Mouse (Mus musculus) myocyte (in vitro differentiated cells): ENCODE measurements around the gene Cnrip1. TPM values are rescaled to one million over a fixed set of nuclear protein-coding genes. Genes with fewer than 3 reads are reported as not detected.

Source experiments
- H3K27me3 ChIP-seq: one replicate; pipeline ENCODE4 v1.6.1; 2011; ENCODE audit not compliant: control insufficient read depth, insufficient read depth, insufficient read length
- H3K36me3 ChIP-seq: one replicate; pipeline ENCODE4 v1.6.1; 2011; ENCODE audit not compliant: control insufficient read depth, insufficient read depth
- H3K4me2 ChIP-seq: one replicate; pipeline ENCODE4 v1.6.1; 2011; ENCODE audit warnings: low read depth, control low read depth
- H3K4me3 ChIP-seq: one replicate; pipeline ENCODE4 v1.5.1; 2011; ENCODE audit warnings: mild to moderate bottlenecking, control low read depth, moderate library complexity
- H3K79me2 ChIP-seq: one replicate; pipeline ENCODE4 v1.6.1; 2011; ENCODE audit not compliant: control insufficient read depth, insufficient read depth
- H3ac ChIP-seq: one replicate; pipeline ENCODE4 v1.6.1; 2011; ENCODE audit not compliant: control insufficient read depth, insufficient read length
- CEBPB ChIP-seq: IDR thresholded peaks from 2 replicates; pipeline ENCODE4 v1.6.1; 2011; ENCODE audit warnings: mild to moderate bottlenecking, moderate library complexity; ENCODE audit not compliant: poor library complexity, insufficient read depth, severe bottlenecking
- E2F4 ChIP-seq: IDR thresholded peaks from one replicate; pipeline ENCODE4 v1.6.1; 2011; ENCODE audit warnings: mild to moderate bottlenecking, control low read depth, moderate library complexity; ENCODE audit not compliant: insufficient read depth
- MAX ChIP-seq: IDR thresholded peaks from one replicate; pipeline ENCODE4 v1.6.1; 2011; ENCODE audit warnings: low read depth, mild to moderate bottlenecking, control low read depth
- MYOD1 ChIP-seq, 3 experiments: IDR thresholded peaks; one replicate each; pipeline ENCODE4 v1.6.1; 2011; ENCODE audit warnings: control low read depth in 2 of 3, low read depth in 2 of 3, mild to moderate bottlenecking in 2 of 3, moderate library complexity in 1 of 3; ENCODE audit not compliant: insufficient read length in 2 of 3, control insufficient read depth in 1 of 3
- MYOG ChIP-seq, 3 experiments: IDR thresholded peaks; one replicate each; pipeline ENCODE4 v1.6.1; 2011; ENCODE audit warnings: control low read depth in 2 of 3, low read depth in 2 of 3, mild to moderate bottlenecking in 2 of 3; ENCODE audit not compliant: insufficient read length in 2 of 3, control insufficient read depth in 1 of 3, insufficient read depth in 1 of 3
- POLR2A ChIP-seq: IDR thresholded peaks from one replicate; pipeline ENCODE4 v1.6.1; 2011; ENCODE audit warnings: low read depth, mild to moderate bottlenecking, control low read depth, moderate library complexity; ENCODE audit not compliant: insufficient read length
- POLR2AphosphoS2 ChIP-seq: IDR thresholded peaks from one replicate; pipeline ENCODE4 v1.6.1; 2011; ENCODE audit warnings: low read depth, control low read depth; ENCODE audit not compliant: insufficient read length
- REST ChIP-seq: IDR thresholded peaks from one replicate; pipeline ENCODE4 v1.6.1; 2011; ENCODE audit warnings: mild to moderate bottlenecking, control low read depth, moderate library complexity; ENCODE audit not compliant: insufficient read depth, insufficient read length
- SRF ChIP-seq: IDR thresholded peaks from one replicate; pipeline ENCODE4 v1.6.1; 2011; ENCODE audit warnings: low read depth; ENCODE audit not compliant: control insufficient read depth, insufficient read length
- TCF12 ChIP-seq: IDR thresholded peaks from one replicate; pipeline ENCODE4 v1.6.1; 2011; ENCODE audit warnings: mild to moderate bottlenecking, control low read depth; ENCODE audit not compliant: poor library complexity, insufficient read depth, severe bottlenecking
- TCF3 ChIP-seq: IDR thresholded peaks from one replicate; pipeline ENCODE4 v1.6.1; 2011; ENCODE audit warnings: low read depth, control low read depth; ENCODE audit not compliant: insufficient read length
- USF1 ChIP-seq: IDR thresholded peaks from one replicate; pipeline ENCODE4 v1.6.1; 2011; ENCODE audit warnings: low read depth, mild to moderate bottlenecking, control low read depth, moderate library complexity
- polyA plus RNA-seq: library from polyadenylated mRNA; unstranded; fragments of >200 nt; fragmentation: generic; extraction: Trizol; gene quantifications from one replicate; pipeline ENCODE4 v1.2.1, GENCODE M21; 2012; ENCODE audit warnings: missing spikeins

Gene Cnrip1
- polyA plus RNA-seq, 1 experiment = 0.49 TPM

DNA sequence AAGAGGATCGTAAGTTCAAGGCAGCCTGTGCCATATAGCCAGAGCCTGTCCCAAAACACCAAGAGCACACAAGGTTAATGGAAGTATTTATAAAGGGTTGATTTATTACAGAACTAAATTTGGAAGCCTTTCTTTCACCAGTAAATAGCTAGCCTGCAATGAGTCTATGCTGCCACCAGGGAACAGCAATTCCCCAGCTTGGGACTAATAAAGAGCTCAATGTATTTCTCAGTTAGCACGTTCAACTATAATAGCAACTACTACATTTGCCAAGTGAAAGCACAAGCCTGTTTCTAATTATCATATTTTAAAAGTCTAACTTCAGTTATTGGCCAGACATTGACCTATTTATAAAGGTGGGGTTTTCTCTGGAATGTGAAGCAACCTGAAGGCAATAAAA, 31.6 kb downstream of the Cnrip1 start:
- Histone ChIP-seq H3K4me3 (no peak overlapping the region), H3K27me3 (no peaks in the 10 kb centered on the region), H3K36me3 (no peaks in the 10 kb centered on the region), H3K79me2 (no peaks in the 10 kb centered on the region), H3K4me2 (no peak overlapping the region), H3ac (no peak overlapping the region)
- TF ChIP-seq MYOG (IDR thresholded peaks at IDR 0.05; ENCODE audit: control insufficient read depth in 1 of 3, insufficient read depth in 1 of 3, insufficient read length in 2 of 3, low read depth in 2 of 3) = no peak
- TF ChIP-seq REST = no peak
- no peak for TF ChIP-seq SRF
- TF ChIP-seq TCF3 = no peak
- no peak for TF ChIP-seq MYOD1 (IDR thresholded peaks at IDR 0.05; ENCODE audit: control insufficient read depth in 1 of 3, insufficient read length in 2 of 3, low read depth in 2 of 3)
- TF ChIP-seq CEBPB = no peak
- TF ChIP-seq TCF12 = no peak
- TF ChIP-seq POLR2AphosphoS2 = no peak
- TF ChIP-seq MAX = no peak
- no peak for TF ChIP-seq E2F4
- TF ChIP-seq POLR2A = no peak

DNA sequence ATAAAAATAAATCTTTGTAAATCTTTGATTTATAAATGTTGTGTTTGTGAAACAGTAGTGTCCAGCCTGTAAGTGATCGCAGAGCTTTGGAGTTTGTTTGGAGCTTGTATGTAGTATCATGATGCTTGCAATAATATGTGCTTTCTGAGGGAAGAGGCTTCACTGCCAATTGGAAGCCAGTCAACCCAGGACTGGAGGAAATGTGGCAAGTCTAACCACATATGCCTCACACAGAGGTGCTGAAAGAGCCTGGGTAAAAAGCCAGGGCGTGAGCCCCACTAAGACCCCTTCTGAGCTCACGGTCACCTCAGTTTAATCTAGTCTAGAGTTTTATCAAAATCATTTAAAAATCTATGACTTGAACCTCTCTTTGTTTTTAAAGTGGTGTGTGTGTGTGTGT, 32.1 kb downstream of the Cnrip1 start:
- Histone ChIP-seq H3K27me3 (no peaks in the 10 kb centered on the region), H3ac (no peak overlapping the region), H3K36me3 (no peaks in the 10 kb centered on the region), H3K79me2 (no peaks in the 10 kb centered on the region), H3K4me2 (no peak overlapping the region), H3K4me3 (no peak overlapping the region)
- TF ChIP-seq MAX (no peak), SRF (no peak), CEBPB (no peak), TCF3 (no peak), POLR2AphosphoS2 (no peak), REST (no peak), E2F4 (no peak)

- Histone ChIP-seq H3K36me3 (no peaks in the 10 kb centered on the region), H3ac (no peak overlapping the region), H3K4me3 (no peak overlapping the region), H3K27me3 (no peaks in the 10 kb centered on the region), H3K4me2 (no peak overlapping the region), H3K79me2 (no peaks in the 10 kb centered on the region)
- TF ChIP-seq USF1 (no peak), SRF (no peak), CEBPB (no peak), MAX (no peak), MYOD1 (IDR thresholded peaks at IDR 0.05; ENCODE audit: control insufficient read depth in 1 of 3, insufficient read length in 2 of 3, low read depth in 2 of 3) (no peak), REST (no peak)
Measured at GRCm38 (mm10) chr11:17083866-17084265, 32.5 kb downstream of the Cnrip1 start.

- TF ChIP-seq POLR2AphosphoS2 (no peak), POLR2A (no peak), TCF12 (no peak), MYOD1 (IDR thresholded peaks at IDR 0.05; ENCODE audit: control insufficient read depth in 1 of 3, insufficient read length in 2 of 3, low read depth in 2 of 3) (no peak), MAX (no peak), SRF (no peak), REST (no peak), MYOG (IDR thresholded peaks at IDR 0.05; ENCODE audit: control insufficient read depth in 1 of 3, insufficient read depth in 1 of 3, insufficient read length in 2 of 3, low read depth in 2 of 3) (no peak), CEBPB (no peak), TCF3 (no peak), E2F4 (no peak), USF1 (no peak)
- no peaks in the 10 kb centered on the region for H3K36me3 ChIP-seq
- H3ac ChIP-seq = no peak overlapping the region
- no peaks in the 10 kb centered on the region for H3K27me3 ChIP-seq
- no peak overlapping the region for H3K4me2 ChIP-seq
- H3K4me3 ChIP-seq = no peak overlapping the region
- H3K79me2 ChIP-seq = no peaks in the 10 kb centered on the region
Measured at GRCm38 (mm10) chr11:17086106-17086505, 34.7 kb downstream of the Cnrip1 start.

DNA sequence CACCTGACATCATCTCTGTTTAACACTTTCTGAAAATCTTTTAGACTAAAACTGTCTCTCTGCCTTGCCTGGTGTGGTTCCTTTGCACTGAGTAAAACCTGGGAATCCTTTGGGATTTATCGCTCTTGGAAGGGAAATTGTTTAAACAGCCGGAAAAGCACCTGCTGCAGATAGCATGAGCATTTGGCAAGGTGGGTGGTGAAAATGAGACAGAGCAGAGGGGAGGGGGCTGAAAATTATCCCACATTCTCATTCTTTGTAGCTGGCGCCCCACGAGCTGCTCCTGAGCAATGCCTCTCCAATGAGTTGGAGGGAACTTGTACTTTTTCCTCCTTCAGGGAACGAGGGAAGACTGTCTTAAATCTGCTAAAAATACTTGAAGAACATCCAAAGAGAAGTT, 55.5 kb downstream of the Cnrip1 start:
- TF ChIP-seq SRF (no peak), REST (no peak), CEBPB (no peak), MYOG (IDR thresholded peaks at IDR 0.05; ENCODE audit: control insufficient read depth in 1 of 3, insufficient read depth in 1 of 3, insufficient read length in 2 of 3, low read depth in 2 of 3) (no peak), MAX (no peak)
- Histone ChIP-seq H3K4me2 (no peak overlapping the region), H3K79me2 (no peaks in the 10 kb centered on the region), H3K4me3 (no peak overlapping the region), H3K27me3 (no peaks in the 10 kb centered on the region), H3ac (no peak overlapping the region), H3K36me3 (no peaks in the 10 kb centered on the region)
